Mouse (Mus musculus) retina, adult 2 months (tissue): Measurements from ENCODE around the gene Schip1.
A peak's percentile ranks its signal among the peaks of the same experiment; 100 is the strongest.

Experiments
- DNase-seq: peaks from one replicate; pipeline ENCODE4 v3.0.0-alpha.2; 2012; ENCODE audit warnings: low read depth, low spot score

Gene Schip1

DNA sequence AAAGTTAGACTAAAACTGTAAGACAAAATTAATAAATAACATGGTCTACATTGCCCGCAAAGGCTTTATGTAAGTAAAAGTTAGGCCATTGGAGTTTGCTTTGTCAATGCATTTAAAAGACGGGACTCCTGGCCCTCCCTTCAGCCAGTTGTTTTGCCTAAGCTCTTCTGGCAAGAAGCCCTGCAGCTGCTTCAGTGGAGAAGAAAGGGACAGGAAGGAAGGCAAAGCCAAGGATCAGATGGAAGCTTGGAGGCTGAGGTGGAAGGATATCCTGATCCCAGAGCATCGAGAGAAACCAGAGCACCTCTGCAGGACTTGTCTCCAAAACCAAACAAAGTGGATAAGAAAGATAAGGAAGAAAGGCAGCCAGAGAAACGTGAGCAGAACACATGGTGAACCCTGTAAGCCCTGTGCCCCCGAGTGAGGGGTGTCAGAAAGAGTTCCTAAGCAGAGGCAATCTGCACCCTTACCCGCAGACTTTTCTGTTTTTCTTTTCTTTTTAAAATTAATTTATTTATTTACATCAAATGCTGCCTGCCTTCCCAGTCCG, 442.2 kb downstream of the Schip1 start:
- DNase-seq = no peak

DNA sequence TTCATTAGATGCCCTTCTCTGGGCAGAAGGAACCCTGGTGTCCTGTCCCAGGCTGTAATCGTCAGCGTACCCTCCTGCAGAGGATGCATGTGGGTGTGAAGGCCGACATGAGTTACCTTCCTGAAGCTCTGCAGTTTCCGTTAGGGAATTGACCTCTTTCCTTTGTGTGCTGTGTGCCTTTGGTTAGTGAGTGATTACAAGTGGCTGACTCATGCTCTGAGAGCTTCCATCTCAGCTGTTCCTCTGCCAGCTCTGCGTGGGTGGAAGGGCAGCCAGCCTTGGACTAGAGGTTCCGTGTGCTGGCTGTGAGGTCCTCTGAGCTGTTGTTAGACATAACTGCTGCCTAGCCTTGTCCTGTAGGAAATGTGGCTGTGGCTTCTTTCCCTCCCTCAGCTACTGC, 444.0 kb downstream of the Schip1 start:
- no peak for DNase-seq

DNA sequence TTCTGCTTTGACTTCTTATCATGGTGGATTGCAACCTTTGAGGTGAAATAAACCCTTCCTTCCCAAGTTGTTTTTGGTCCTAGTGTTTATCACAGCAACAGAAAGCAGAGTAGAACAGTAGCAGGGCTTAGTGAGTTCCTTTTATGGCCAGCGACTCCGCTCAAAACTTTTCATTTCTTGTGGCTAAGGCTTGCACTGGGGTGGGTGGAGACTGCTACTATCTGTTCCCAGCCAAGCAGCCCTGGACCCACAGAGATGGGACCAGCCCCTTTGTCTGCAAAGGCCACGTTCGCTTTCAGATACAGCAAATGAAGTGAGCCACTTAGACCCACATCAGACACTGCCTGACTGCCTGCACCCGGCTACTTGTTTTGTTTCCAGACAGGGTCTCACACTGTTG, 446.3 kb downstream of the Schip1 start:
- DNase-seq = no peak

DNA sequence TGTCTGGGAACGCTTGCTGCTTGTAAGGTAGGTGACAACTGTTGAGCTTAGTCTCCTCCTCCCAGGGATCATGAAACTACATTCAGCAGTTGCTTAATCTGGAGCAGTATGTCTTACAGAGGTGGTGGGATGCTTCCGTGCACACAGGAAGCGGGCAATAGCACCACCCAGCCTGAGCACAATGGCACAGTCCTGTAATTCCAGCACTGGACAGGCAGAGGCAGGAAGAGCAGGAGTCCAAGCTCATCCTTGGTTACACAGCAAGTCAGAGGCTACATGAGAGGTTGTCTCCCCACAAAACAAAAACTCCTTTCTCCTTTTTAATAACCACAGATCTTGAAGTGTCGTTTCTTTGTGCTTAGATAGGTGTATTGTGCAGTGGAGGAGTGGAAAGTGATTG, 447.1 kb downstream of the Schip1 start:
- DNase-seq = no peak

DNA sequence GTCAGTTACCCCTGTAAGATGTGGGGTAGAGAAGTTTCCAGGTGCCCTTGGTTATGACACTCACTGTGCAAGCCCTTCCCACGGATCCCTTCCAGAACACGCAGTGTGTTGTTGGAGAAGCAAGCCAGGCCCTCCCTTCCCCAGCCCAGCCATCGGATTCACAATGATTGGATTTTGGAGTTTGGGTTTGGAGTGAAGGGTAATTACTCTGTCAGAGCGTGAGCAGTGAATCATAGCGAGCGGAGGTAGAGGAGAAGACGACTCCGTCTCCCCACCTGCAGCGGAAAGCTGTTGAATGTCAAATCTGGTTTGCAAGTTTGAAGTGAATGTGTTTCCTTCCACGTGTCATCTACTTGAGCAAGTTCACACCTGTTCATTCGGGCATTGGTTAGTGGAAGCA, 447.7 kb downstream of the Schip1 start:
- DNase-seq = no peak

DNA sequence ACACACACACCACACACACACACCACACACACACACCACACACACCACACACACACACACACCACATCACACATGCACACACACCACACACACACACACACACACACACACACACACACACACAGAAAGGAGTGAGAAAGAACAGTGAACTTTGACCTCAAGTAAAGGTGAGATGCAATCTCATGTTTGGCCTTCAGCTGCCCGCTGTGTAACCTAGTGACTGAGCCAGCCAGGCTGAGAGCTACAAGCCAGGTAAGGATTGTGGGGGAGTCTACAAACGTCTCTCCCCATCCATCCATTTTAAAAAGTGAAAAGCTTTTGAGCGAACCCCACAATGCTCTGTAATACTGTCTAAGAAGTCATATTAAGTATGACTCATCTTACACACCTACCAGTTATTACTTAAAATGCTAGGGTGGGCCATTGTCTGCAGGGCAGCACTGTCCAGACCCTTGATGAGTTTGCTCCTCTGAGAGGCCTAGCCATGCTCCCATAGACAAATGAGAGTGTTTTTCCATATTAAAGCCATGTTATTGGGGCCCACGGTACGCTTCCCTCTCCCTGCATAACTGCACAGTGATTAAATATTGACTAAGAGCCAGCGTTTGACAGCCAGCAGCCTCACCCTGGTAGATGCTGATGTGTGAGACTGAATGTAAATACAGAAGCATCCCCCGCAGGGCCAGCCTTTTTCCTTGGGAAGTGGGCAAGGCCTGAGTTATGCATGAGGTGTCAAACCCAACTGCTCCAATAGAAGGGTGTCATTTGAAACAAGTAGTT, 448.9 kb downstream of the Schip1 start:
- no peak for DNase-seq

DNA sequence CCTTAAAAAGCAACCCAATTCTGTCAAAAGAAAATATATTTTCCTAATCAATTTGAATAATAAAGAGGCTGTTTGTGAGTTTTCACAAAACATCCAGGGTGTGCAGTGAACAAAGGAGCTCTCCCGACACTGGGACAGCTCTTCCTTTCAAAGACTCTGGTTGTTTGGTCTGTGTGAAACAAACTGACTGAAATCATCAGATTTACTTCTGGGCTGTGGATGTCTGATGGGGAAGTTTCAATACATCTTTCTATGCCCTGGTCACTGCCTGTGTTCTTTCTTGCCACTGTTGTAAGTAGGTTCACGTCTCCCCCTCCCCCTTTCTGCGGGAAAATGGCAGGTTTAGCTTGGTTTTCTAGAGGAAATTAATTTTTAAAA, 449.5 kb downstream of the Schip1 start:
- DNase-seq = no peak

DNA sequence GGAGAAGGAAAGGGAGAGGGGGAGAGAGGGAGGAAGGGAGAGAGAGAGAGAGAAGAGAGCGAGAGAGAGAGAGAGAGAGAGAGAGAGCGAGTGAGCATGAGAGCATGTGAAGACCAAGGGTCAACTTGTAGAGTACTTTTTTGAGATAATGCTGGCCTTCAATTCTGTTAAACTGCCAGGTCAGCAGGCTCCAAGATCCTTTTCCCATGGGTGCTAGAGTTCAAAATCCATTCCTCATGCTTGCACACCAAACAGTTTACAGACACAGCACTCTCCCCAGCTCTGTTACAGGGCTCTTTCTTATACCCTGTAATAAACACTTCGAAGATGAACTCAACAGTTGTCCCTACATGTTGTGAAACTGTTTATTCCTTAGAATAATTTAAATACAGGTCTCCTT, 450.1 kb downstream of the Schip1 start:
- DNase-seq = no peak

DNA sequence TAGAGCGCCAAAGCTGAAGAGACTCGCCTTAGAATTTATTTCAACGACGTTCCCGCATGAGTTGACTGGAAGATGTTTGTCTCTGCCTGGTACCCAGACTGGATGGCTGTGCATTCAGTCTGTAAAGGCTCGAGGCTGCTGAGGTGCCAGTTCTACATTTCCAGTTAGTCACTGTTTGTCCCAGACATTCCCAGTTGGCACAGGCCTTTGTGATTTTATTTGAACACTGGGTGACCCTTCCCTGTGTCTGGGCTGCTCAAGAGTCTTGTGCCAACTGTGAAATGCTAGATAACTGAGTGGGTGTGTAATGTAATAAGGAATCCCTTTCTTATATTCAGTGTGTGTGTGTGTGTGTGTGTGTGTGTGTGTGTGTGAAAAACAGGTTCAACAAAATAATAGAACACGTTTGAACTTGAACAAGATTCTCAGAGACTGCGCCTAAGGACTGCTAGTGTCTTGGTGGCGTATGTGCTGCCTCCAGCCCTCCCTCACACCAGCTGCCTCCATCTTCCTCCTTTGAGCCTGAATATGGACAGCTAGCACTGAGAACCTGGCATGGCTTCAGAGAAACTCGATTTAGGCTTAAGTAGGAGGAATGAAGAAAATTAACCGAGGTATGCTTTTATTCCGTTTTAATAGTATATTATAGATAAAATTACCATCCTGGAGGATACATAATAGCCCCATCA, 451.9 kb downstream of the Schip1 start:
- no peak for DNase-seq

DNA sequence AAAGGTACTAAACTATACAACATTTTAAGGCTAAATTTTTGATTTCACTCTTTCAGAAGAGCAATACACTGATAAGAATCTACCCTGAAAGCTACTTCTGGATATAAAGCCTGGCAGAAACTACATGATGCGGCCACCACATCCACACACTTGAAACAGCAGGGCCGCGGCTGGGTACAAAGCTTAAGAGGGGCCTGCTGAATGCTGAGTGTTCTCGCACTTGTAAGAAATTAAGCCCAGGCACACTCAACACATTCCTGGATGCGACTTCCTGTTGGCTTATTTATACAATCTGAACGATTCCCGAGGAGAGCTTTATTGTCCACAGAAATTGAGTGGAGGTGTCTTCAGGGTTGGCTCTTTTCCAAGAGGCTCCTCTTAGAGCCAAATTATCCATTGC, 452.6 kb downstream of the Schip1 start:
- DNase-seq = no peak

DNA sequence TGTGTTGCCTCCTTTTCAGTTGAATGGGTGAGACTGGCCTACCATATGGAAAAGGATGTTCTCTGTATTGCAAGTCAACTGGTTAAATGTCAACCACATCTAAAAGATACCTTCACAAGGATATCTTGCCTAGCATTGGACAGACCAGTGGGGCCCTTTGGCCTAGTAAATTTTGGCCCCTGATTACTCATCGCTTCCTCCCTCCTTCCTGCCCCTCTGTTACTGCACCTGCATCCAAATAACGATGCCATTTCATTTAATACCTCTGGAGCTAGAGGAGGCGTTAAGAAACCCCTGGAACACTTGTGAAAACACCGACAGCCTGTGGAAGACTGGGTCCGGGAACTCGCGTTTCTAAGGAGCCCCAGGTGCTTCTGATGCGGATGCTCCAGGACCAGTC, 453.4 kb downstream of the Schip1 start:
- no peak for DNase-seq

DNA sequence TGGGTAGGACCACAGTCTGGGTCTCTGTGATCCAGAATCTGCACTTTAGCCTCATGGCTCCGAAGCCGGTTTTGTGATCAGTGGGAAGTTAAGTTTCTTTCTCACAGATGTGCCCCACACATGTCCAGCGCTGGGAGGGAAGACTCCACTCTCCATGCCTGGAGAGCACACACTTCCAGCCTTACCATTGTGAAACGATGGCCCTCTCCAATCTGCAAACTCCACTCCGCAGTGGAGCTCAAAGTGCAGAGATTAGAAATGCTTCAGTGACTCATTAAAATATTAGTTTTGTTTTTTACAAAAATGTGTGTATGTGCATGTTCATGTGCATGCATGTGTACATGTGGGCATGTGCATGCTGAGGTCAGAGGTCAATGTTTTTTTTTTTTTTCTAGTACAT, 454.0 kb downstream of the Schip1 start:
- DNase-seq = no peak

DNA sequence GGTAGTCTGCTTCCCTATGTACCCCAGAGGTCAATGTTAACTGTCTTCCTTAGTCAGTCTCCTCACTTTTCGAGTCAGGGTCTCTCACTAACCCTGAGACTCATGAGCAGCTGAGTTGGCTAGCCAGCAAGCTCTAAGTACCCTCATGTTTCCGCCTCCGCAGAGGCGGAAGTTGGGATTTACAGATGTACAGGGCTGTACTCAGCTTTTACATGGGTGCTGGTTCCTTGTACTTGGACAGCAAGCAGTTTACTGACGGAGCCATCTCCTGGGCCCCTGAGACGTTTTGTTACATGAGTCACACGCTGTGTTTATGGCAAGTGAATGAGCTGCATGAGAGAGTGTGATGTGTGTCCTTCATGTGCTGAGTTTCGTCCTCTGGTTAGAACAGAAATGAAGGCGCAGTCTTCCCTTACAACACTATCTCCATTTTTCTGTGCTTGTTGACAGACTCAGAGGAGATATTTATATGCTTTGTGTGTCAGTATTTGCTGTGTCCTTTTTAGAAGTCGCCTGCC, 460.8 kb downstream of the Schip1 start:
- no peak for DNase-seq

DNA sequence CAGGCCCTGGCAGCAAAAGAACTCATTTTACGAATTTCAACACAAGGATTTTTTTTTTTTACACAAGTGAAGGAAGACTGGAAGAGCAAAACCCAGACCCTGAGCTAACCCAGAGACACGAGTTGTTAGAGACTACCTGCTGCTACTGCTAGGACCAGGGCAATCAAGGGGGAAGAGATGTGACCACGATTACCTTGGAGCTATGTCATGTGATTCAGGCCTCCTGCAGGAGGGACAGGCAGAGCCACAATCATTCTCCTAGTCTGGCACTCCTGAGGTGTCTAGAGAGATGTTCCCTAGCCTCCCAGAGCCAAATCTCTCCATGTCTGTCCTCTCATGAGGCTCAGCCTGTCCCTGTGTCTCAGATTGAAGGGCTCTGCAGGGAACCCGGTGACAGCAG, 461.8 kb downstream of the Schip1 start:
- DNase-seq = no peak

DNA sequence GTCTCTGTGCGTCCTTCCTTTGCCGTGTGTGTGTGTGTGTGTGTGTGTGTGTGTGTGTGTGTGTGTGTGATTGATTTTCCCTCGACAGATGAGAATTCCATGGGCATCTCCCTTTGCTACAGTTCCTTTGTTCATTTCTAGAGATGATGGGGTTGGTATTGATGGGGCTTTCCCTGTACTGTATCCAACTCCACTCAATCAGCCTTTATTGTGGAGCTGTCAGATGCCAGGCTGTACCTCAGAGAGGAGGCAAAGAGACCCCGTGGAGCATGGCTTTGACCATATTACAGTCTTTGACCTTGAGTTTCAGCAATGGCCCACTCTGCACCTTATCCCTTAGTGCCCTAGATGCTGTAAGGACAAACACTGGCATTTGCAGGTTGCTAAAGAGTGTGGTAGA, 462.6 kb downstream of the Schip1 start:
- DNase-seq = no peak

DNA sequence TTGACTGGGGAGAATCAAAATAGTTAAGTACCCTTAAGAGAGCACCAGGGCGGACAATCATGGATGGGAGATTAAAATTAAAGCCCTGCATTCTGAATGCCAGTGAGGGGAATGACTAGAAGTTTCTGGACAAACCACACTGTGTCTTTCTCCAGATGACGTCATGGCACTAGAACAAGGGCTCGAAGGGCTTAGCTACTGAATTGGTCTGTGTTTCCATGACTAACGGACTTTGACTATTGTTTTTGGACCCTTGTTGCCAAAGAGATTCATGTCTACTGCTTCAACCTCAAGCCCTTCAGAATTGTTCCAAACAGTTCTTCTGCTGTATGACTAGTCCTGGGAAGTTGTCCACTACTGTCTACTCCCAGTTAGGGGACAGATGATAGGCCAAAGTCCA, 467.3 kb downstream of the Schip1 start:
- no peak for DNase-seq

DNA sequence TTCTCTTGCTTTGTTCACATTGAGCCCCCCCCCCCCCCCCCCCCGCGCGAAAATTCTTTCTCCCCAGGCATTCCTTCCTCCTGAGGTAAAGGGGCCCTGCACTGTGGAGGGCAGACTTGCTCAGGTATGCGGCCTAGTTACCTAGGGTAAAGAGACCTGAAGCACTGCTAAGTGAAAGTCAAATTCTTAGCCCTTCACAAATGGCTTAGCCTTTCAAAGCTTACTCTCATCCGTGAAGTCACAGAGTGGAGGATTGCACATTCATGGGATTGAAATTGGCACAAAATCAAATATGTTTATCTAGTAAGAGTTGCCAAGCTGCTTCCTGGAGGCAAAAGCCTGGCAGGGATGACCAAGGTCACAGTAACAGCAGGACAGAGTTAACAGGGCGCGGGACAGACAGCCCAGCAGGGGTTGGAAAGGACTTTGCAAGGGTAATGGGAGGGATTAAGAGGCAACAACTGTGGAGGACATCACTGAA, 470.0 kb downstream of the Schip1 start:
- no peak for DNase-seq

DNA sequence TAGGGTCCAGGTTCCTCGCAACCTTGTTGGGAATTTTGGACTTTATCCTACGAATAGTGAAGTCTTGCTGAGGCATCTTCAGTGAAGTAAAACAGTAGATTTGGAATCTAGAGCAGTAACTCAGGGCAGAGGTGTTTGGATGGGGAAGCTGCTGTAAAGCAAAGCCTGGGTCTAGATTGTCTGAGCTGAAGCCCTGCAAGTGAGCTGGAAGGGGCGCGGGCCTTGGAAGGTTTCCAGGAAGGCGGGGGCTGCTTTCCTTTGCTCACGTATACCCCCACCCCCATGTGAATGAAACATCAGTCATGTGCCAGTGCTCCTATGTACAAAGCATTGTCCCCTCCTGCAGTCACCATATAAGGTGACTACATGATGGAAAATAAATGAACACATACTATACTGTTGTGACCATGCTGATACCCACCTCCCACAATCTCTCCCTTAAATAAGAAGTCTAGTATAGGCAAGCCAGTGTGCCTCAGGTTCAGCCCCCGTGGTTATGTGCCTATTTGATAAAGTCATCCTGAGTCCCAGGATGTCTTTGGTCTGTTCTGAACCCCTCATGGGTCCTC, 470.6 kb downstream of the Schip1 start:
- DNase-seq = no peak

DNA sequence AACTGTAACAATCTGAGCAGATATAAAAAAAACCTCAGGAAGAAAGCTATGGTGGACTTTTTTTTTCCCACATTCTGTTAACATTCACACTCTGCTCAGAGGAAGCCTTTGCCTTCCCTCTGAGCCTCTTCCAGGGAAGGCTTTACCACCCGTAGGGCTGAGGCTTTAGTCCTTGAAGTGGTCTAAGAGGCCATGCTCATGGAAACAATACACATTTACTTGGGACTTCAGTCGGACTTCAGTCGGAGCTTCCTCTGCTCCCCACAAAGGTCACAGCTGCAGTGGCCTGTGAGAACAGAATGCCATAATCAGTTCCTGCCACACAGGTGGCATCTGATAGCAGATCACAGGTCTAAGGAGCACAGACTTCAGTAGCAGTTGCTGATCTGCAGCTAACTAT, 471.5 kb downstream of the Schip1 start:
- no peak for DNase-seq

DNA sequence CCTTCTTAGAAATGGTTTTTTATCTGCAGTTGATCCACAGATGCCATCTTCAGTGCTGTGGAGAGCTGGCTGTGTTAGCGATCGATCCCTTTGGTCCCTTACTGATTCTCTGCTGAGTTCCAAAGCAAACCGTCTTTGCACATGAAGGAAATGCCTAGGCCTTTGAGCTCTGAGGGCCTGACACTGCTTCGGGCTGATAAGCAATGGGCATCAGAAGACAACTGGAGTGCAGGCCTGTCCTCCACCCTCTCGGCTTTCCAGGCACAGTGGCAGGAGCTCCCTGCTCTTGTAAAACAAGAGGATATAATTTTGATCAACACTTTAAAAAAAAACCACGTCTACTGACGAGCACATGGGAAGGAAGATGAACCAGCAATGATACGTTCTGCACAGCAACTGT, 477.1 kb downstream of the Schip1 start:
- DNase-seq = no peak

DNA sequence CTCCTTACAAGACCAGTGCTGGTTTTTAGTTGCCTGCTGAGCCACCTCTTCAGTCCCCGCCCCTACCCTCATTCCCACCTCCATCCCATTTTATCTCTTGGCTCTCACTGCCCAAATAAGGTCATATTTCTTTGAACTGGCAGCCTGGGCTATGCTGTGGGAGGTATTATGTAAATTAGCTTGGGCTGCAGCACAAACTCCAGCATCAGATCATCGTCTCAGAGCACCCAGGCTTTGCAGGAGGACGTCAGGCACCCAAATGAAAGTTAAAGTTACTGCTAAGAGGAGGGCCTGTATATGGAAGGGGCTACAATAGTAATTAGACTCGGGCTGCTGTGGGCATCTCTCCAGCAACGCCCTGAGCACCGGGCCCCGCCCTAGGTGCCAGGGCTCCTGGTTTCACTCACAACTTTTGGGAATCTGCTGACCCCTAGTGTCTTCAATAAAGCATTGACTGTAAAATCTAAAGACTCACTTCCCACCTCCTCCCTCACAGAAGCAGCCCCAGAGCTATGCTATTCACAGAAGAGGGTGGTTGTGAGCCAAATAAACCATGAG, 478.4 kb downstream of the Schip1 start:
- DNase-seq = peak; percentile 26

DNA sequence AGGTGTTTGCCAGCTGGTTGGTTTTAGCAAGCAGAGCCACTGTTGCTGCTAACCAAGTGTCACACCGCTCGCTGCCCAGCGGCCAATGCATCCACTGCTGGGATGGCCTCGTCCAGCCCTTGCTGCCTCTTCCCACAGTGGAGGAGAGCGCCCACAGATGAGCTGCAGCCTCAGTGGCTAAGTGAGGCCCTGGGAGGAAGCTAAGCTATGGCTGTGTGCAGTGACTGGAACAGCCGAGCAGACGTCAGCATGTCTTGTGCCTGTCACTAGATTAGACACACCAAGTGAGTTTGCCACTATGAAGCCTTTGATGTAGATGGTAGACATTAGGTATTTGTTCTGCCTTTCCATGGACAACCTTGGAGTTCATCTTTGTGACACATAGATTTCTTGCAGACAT, 480.2 kb downstream of the Schip1 start:
- DNase-seq = no peak
